Mouse (Mus musculus) cortical plate, adult 2 months (tissue): ENCODE measurements at regions not wholly inside any gene's neighbourhood (a gene's known extent, or its start where the extent isn't known, plus 50 kb on each side); places are given as distances from the start of the nearest gene placed in this dataset.
"Not testable (repeated sequence)": the region's sequence is repeated elsewhere in the genome, so short reads cannot be mapped to it uniquely, and the experiment has no call there.

Source experiments
- H3K27ac ChIP-seq: fragments of 200-500 bp; 2 replicates; pipeline ENCODE4 v1.5.1; 2012; ENCODE audit warnings: low read length, control low read depth, inconsistent platforms; ENCODE audit not compliant: insufficient read depth
- H3K4me1 ChIP-seq: fragments of 200-500 bp; 2 replicates; pipeline ENCODE4 v1.6.1; 2011; ENCODE audit warnings: low read length; ENCODE audit not compliant: control insufficient read depth, insufficient read depth
- H3K4me3 ChIP-seq: fragments of 200-500 bp; 2 replicates; pipeline ENCODE4 v1.5.1; 2011; ENCODE audit warnings: mild to moderate bottlenecking, low read length, control low read depth; ENCODE audit not compliant: insufficient read depth
- CTCF ChIP-seq: fragments of 200-500 bp; IDR thresholded peaks from 2 replicates; pipeline ENCODE4 v1.5.1; 2011; ENCODE audit warnings: mild to moderate bottlenecking, control low read depth, low read length; ENCODE audit not compliant: insufficient read depth; ENCODE audit errors: extremely low read depth
- POLR2A ChIP-seq: fragments of 200-500 bp; IDR thresholded peaks from 2 replicates; pipeline ENCODE4 v1.6.1; 2011; ENCODE audit warnings: mild to moderate bottlenecking, low read length, control low read depth; ENCODE audit not compliant: insufficient read depth; ENCODE audit errors: extremely low read depth

- H3K4me1 ChIP-seq, result no peaks in the 10 kb centered on the region
- no peak overlapping the region for H3K27ac ChIP-seq
- no peak overlapping the region for H3K4me3 ChIP-seq
- TF ChIP-seq POLR2A, result no peak
- no peak for TF ChIP-seq CTCF
Measured at GRCm38 (mm10) chr15:96075615-96076014, 211.7 kb upstream of the Arid2 start.

DNA sequence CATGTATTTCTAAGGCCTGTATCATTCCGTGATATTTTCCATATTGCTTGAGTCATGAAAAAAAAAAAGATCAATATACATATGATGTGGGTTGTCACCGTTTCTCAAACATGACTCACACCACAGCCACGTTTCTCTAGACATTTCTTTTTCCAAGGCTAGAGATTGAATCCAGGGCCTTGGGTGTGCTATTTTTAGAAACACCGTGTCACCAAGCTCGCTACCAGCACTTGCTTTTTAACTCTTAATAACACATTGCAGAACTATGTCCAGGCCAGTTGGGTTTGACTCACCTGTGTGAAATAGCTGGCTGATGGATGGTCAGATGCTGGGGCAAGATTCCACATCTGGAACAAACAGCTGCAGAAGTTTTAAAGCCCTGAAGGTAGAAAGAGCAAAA lies 209.6 kb upstream of the Arid2 start:
- Histone ChIP-seq H3K4me3 (no peak overlapping the region), H3K27ac (no peak overlapping the region), H3K4me1 (no peaks in the 10 kb centered on the region)
- TF ChIP-seq CTCF, result no peak
- no peak for TF ChIP-seq POLR2A

DNA sequence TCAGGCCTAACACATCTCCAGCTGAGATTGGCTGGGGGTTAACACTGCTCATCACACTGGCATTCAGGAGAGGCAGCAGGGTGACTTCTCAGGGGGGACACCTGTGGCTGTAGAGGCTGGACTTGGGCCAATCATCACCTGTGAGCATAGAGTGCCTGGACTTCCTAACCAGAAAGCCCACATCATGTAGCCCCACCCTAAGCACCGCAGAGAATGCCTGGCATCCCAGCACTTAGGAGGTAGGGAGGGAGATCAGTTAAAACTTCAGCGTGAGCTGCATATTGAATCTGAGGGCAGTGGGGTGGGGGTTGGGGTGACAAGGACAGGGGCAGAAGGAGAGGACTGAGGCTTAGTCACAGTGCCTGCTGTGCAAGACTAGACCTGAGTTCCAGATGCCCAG lies 208.7 kb upstream of the Arid2 start:
- Histone ChIP-seq H3K27ac (no peak overlapping the region), H3K4me1 (no peaks in the 10 kb centered on the region), H3K4me3 (no peak overlapping the region)
- TF ChIP-seq POLR2A (no peak), CTCF (no peak)

DNA sequence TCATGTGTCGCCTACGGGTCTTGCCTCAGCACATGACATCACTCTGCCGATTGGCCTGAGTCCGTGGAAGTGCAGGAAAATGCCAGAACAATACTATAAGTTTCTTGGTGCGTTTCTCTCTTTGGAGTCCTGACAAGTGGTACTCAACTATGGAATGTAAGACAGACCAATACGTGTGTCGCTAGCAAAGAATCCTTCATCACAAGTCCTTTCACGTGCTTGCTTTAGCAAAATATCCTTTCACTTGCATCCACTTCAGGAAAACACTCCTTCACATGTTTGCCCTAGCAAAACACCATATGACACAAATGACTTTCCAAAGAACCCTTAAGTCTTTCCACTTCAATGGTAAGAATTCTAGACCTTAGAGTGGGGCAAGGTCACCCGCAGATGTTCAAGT lies 197.6 kb upstream of the Arid2 start:
- H3K4me3 ChIP-seq, result no peak overlapping the region
- no peaks in the 10 kb centered on the region for H3K4me1 ChIP-seq
- H3K27ac ChIP-seq, result no peak overlapping the region
- TF ChIP-seq POLR2A, result no peak
- no peak for TF ChIP-seq CTCF

GRCm38 (mm10) chr15:96096438-96096837 lies 190.9 kb upstream of the Arid2 start:
- H3K4me1 ChIP-seq, result no peaks in the 10 kb centered on the region
- H3K4me3 ChIP-seq, result no peak overlapping the region
- H3K27ac ChIP-seq, result no peak overlapping the region
- no peak for TF ChIP-seq CTCF

- Histone ChIP-seq H3K4me1 (no peaks in the 10 kb centered on the region), H3K27ac (no peak overlapping the region), H3K4me3 (no peak overlapping the region)
- TF ChIP-seq POLR2A (no peak), CTCF (no peak)
Measured at GRCm38 (mm10) chr15:96098821-96099220, 188.5 kb upstream of the Arid2 start.

GRCm38 (mm10) chr15:96099844-96100640 lies 187.3 kb upstream of the Arid2 start:
- H3K27ac ChIP-seq, H3K4me3 ChIP-seq, H3K4me1 ChIP-seq: not testable (repeated sequence)

GRCm38 (mm10) chr15:96103737-96104136 lies 183.6 kb upstream of the Arid2 start:
- TF ChIP-seq CTCF, result no peak
- no peak for TF ChIP-seq POLR2A
- Histone ChIP-seq H3K27ac (no peak overlapping the region), H3K4me1 (no peaks in the 10 kb centered on the region), H3K4me3 (no peak overlapping the region)

DNA sequence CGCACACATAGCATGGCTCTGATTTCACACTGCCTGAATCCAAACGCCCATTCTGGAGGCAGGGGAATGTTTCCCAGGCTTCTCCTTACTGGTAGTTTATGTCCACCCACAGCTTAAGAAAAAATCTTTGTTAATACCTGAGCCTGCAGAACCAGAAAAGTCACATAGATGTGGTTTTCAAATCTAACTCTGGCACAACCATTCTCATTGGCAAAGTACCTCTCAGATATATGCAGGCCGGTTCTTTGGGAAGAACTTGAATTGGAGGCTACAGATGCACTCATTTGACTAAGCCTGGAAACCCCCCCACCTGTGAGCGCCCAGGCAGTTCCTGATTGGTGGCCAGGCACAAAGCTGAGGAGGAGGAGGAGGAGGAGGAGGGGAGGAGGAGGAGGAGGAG lies 179.8 kb upstream of the Arid2 start:
- Histone ChIP-seq H3K4me1 (no peaks in the 10 kb centered on the region), H3K27ac (no peak overlapping the region), H3K4me3 (no peak overlapping the region)
- TF ChIP-seq POLR2A (no peak), CTCF (no peak)

DNA sequence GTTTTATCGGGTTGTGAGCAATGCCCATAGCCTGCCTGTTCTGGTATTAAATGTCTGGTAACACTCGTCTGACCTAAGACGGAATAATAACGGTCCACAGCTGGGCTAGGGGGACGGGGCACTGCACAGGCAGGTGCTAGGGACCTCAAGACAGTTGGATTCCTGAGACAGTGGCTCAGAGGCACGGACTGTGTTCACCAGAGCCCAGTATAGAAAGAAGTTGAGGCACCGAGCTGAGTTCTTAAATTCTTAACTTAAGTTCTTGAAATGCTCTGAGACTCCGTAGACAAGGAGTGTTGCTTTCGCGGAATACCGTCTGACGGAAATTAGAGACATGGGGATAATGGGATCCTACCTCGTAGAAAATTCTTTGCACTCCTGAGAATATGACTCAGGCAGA lies 174.2 kb upstream of the Arid2 start:
- Histone ChIP-seq H3K4me3 (no peak overlapping the region), H3K4me1 (no peaks in the 10 kb centered on the region), H3K27ac (no peak overlapping the region)
- TF ChIP-seq POLR2A (no peak), CTCF (no peak)

DNA sequence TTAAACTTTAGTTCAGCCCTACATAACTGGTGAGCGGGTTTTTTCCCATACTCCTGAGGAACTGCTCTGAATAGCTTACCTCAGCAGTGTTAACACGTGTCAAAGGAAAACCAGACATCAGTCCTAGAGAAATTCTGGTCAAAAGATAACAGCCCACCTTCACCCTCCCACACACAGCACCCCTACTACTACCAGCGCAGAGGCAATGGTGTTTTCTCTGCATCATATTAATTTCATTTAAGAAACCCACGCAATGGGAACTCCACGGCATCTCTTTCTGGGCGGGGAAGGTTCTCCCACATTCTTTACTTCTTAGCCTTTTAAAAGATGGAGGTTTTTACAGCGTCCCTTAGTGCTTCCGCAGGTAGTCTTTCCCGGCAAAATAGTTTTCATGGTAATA lies 172.7 kb upstream of the Arid2 start:
- Histone ChIP-seq H3K4me3 (no peak overlapping the region), H3K4me1 (no peaks in the 10 kb centered on the region), H3K27ac (no peak overlapping the region)
- TF ChIP-seq POLR2A, result no peak
- TF ChIP-seq CTCF, result no peak
